Mouse (Mus musculus) thymus, postnatal 25 days (tissue): ENCODE data around the gene Fam83e.

Experiments used
- DNase-seq: peaks from one replicate; pipeline ENCODE4 v3.0.0; 2022

The Fam83e gene

DNA sequence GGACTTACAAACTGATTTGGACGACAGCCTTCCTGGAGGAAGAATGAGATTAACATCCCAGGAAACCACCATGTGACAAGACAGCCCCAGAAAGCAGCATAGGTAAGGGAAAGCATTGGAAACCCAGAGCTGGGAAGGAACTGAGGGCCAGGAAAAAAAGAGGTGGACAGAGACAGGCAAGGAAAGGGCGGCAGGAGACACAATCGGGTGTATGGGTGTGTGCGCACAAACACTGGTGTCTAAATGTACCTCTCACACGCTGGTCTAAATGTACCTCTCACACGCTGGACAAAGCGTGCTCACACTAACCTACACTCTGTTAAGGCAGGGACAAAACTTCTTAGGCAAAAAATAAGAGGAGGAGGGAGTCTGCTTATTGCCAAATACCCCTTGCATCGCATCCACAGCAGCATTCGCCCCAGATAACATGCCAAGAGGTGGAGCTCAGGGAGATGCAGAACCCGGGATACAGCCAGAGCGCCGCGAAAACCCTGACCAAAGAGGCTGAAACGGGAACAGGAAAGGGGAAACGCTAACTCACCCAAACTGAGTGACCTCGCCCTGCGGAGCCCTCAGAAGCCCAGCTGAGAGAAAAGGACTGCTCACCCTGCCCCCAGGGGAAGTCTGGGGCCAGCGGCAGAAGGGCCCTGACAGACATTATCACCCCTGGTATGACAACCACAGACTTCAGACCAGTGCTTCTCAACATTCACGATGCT lies 5.1 kb upstream of the Fam83e start:
- no peak for DNase-seq

DNA sequence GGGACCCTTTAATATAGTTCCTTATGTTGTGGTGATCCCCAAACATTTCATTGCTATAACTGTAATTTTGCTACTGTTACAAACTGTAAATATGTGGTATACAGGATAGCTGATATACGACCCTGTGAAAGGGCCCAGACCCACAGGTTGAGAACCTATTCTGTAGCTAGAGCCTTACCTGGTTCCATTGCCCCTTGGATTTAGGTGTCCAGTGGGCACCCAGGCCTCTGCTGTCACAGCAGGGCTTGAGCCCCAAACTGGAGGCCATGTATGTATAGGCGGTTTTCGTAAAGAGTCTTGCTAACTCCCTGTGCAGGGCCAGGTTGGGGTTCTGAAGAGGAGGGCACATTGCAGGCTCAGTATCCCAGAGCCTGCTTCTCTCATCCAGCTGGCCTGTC lies 4.6 kb upstream of the Fam83e start:
- no peak for DNase-seq

DNA sequence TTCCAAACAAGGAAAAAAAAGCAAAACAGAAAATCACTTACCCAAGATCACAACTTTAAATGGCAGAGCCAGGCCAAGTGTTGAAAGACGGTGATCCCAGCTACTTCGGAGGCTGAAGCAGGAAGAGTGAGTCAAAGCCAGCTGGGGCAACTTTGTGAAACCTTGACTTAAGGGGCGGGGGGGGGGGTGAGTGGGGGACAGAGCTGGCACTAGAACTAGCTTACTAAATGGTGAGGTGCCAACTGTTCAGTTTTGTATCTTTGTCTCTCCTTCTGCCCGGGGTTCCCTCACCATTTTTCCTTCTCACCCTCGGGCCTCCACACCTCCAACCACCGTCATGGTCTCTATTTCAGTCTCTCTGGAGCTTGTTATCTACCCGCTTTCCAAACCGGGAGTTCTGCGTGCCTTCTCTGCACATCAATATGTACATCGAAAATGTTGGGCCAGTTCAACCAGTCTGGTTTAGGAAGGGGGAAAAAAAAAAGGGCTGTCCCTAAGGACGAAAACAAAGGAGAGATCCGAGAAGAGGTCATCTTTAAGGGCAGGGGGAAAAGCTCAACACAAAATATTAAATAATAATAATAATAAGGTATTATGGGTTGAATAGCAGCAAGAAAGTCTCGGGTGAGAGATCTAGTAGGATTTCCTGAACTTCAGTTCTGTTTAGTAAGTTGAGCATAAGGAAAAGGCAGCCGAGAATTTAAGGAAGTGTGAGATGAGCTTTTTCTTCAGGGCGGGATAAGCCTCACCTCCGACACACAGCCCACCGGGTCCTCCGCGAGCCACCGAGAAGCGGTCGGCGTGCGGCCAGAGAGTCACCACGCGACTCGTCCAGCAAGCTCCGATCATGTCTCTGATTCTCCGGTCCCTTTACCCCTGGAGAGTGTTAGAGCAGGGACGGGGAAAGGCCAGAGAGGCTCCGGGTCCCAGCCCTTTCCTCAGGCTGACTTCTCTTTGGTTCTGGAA lies 3.8 kb upstream of the Fam83e start:
- DNase-seq = no peak

DNA sequence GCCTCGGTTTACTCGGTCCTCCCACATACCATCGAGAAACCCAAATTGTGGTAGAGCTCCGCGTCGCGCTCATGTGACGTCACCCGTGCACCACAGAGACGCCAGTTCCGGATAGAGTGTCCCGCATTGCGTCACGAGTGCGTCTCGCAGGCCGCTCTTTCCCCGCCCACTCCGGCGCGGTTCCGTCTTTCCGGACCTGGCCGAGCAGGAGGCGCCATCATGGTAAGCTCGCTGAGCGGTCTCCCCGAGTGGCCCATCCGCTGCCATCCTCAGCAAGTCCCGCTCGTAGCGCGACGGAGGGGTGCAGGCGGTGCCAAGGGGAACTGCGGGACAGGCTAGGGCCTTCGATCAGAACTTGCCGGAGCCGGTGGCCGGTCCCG lies 3.1 kb upstream of the Fam83e start, which contains the start of gene Sphk2:
Gene Sphk2 (minus strand): TSS at position 85 of the 380 bp plus-strand sequence.
- peak; percentile 98 for DNase-seq

DNA sequence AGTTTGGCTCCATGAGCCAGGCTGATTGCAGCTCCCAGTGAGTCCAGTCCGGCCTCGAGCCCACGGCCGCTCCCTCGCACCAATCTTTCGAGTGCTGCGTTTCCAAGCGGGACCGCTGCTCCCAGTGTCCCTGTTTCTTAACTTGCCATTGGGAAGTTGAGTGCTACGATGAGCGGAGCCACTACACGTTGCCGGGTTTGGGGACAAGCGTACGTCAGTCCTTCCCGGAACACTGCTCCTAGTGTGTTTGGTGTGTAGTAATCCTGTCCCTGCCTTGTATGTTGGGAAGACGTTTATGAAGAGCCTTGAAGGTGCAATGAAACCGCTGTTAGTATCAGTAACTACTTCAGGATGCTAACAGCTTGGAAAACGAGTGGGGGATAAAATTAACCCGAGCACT lies 2.7 kb upstream of the Fam83e start:
- no peak for DNase-seq

DNA sequence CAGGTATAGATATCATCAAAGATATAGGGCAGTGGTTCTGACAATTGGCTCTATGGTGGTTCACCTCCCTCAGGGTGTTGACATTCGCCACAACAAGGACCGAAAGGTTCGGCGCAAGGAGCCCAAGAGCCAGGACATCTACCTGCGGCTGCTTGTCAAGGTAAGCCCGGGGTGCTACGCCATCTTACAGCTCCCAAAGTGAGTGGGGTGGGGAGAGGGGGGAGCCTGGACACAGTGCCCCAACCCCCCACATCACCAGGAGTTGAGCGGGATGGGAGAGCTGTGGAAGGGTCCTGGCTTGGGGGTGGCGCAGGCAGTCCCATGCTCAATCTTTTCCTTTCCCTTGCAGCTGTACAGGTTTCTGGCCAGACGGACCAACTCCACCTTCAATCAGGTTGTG lies 1.8 kb upstream of the Fam83e start:
- no peak for DNase-seq

DNA sequence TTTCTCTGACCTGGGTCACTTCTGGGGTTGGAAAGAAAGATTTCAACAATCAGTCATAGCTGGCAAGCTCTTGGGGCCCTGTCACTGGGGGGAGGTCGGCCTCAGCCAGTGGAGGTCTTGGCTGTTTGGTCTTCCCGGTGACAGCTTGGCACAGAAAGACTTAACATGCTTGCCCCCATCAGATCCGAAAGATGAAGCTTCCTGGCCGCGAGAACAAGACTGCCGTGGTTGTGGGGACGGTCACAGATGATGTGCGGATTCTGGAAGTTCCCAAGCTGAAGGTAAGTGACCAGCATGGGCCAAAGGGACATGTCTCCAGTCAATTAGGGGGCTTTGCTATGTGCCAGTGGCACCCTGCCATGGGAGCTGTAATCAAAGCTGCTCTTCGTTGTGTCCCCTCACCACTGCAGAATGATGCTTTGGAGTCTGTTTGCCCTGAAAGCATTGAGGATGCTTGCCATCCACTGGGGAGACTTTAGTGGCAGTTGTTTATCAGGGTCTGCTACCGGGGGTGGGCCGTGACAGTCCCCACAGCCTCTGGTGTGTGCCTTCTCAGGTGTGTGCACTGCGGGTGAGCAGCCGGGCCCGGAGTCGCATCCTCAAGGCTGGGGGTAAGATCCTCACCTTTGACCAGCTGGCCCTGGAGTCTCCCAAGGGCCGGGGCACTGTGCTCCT lies 1.1 kb upstream of the Fam83e start:
- DNase-seq = no peak

DNA sequence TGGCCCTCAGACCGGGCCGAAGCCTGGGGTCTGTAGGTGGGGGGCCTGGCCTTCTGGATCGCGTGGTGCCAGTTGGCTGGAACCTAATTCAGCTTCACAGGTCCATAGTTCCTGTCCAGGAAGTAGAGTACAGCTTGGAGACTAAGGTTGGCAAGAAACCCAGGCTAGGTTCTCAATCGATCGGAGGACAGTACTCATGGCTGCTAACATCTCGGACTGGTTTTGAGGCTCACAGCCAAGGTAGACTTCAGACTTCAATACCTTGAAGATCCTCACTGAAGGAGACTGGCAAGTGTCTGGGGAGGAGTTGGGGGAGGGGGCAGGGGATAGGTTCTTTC lies 191 bp downstream of the Fam83e start:
- no peak for DNase-seq

DNA sequence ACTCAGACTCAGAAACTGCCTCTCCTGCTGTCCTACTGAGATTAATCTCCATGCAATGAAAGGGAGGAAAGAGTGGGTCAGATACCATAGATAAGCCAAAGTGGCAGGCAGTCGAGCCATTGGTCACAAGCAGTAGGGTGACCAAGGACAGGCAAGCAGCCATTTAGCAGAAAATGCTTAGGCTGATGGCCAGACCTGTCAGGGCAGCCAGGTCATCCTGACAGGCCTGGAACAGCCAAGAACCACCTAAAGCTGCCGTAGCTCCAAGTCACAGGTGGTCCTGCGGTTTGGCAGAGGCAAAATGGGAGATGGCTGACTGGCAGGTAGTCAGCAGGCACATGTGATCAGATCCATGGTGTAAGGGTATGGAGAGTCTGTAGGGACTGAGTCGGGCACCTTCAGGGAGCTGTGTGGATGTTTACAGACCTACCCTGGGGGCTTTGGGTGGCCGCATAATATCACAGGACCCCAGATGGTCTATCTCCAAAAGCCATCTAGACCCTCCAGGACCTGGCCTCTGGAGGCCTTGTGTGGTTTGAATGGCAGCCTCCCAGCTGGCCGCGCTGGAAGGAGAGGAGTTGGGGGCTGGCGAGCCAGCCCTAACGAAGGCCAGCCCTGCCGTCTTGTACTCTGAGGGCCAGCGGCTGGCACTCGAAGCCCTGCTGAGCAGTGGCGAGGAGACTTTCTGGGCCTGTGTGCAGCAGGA lies 783 bp downstream of the Fam83e start:
- no peak for DNase-seq

DNA sequence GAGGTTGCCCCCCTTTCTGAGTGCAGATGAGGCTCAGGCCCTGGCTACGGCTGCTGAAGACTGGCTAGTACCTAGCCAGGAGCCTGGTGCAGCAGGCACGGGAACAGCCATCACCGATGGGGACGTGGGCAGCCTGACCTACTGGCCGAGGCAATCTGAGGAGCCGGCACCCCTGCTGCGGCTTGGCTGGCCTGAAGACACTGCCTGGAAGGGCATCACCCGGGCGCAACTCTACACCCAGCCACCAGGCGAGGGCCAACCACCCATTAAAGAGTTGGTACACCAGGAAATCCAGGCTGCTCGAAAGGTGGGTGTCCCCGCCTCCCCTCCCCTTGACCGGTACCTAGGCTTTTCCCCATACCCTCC lies 1.3 kb downstream of the Fam83e start:
- DNase-seq = no peak

DNA sequence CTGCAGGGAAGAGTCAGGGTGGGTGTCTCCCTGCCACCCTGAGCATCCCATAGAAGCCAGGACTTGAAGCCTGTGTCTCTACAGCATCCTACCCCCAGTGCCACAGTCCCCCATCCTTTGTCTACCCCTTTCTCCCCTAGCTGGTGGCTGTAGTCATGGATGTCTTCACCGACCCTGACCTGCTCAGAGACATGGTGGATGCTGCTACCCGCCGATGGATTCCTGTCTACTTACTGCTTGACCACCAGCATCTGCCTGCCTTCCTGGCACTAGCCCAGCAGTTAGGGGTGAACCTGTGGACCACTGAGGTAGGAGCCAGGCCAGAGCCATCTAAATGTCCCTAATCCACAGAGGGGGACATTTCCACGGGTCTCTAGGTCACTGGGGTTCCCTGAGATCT lies 2.3 kb downstream of the Fam83e start:
- no peak for DNase-seq

DNA sequence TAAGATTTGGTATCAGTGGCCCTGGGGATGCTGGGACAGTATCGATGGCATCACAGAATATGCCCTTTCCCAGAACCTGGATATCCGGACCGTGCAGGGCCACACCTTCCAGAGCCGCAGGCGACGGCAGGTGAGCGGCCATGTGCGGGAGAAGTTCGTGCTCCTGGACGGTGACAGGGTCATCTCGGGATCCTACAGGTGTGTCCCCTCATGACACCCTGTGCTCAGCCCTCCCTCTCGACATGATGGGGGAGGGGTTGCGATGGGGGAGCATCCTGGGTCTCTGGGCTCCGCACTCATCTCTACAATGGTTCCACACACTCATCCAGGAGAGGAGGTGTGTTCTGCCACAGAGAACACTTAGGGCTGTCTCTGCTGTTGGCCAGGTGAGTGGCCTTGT lies 2.8 kb downstream of the Fam83e start:
- no peak for DNase-seq

DNA sequence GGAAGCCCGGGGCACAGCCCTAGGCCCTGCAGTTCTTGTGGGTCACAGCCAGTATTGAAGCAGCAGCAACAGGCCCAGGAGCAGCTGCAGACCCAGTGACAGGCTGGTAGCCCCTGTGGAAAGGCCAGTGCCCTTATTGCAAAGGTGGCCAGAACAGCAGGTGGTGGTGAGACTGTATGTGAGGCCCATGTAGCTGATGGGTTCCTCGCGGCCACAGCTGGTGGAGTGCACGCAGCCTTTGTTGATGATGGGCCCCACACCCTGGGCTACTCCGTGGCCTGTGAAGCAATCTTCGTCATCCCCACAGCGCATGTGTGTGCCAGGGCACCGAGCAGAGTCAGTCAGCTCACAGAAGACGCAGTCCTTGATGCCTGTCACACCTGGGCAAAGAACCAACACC lies 4.1 kb downstream of the Fam83e start:
- no peak for DNase-seq

DNA sequence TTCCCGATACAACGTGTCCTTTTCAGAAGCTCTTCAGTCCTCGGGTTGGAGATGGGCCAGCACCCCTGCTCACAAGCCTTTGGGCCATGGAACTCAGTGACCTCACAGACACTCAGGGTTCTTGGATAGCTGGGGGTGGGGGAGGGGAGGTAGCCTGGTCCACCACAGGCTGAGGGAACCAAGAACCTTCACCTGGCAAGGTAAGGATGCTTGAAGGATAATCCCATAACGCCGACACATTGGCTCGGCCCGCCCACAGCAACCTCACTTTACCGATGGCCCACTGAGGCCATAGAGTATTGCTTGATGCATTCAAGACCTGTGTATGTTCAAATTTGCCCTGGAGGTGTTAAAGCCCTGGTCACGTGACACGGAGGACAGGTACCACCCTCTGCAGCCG lies 4.7 kb downstream of the Fam83e start, which contains the start of gene Spaca4:
Gene Spaca4 (minus strand): TSS at position 101 of the 400 bp plus-strand sequence.
- no peak for DNase-seq

DNA sequence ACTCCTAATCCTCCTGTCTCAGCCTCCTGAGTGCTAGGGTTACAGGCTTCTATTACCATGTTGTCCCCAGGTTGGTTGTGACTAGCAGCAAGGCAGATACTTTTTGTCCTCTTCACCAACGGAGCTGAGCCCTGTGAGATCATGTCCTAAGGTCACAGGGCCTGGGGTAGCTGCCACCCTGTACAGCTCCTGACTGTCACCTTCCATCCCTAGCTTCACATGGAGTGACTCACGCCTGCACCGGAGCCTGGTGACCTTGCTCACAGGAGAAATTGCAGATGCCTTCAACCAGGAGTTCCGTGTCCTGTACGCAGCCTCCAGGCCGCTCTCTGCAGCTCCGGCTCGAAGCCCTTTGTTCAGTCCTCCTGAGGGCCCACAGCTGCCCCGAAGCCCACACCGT lies 5.4 kb downstream of the Fam83e start:
- no peak for DNase-seq

DNA sequence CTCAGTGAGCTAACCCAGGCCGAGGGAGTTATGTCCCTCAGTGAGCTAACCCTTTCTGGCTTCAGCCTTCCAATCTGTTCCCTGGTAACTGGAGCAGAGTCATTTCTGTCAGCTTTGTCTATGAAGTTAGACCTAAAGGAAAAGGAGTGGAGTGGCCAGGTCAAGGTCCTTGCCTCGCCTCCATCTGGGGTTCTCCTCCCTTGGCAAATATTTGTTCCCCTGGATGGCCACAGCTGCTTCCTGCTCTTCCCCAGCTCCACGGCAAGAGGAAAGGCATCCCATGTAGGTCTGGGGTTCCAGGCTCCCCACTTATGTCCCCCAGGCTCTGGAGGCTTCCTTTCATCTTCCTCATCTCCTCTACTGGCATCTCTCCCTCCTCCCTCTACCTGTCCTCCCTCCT lies 6.6 kb downstream of the Fam83e start:
- DNase-seq = no peak

DNA sequence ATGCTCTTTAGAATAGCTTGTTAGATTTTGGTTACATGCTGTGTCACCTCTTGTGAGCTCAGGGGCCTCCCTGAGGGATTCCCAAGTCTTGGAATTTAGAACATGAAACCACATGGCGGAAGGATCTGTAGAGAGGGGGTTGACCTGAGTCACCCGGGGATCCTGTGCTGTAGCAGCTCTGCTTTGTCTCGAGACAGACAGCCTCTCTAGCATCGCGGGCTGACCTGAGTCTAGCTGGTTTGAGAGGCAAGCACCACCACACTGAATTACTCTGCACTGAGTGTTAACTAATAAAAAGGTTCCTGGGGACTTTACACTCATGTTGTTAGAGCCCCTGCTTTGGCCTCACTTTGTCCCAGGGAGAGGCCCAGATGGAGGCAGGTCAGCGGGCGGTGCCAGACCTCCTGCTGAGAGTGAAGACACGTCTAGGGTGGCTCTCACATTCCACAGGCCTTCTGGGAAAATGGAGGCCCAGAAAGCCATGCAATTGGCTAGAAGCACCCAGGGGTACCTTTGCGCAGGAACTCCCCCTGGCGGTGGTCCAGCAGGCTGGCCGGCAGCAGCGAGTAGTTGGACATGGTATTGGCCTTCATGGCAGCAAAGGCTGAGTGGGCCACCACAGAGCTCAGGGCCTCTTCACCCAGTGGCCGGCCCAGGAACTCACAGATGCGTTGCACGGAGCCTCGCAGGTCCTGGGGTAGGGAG lies 9.9 kb downstream of the Fam83e start:
- peak; percentile 63 for DNase-seq

DNA sequence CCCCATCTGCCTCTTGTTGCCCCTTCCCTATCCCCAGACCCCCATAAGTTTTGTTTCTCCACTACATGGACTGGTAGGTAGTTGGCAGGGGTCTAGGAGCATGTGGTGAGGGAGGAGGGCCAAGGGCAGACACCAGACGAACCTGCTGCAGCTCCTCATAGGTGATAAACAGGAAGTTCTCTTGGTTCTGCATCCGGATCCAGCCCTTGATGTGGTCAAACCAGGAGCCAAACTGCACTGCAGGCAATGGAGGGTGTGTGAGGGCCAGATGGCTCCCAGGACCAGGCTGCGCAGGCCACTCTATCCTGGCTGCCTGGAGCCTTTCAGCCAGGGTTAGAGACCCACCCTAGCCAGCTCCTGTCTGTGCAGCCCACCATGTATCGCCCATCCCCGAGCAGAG lies 12.5 kb downstream of the Fam83e start:
- DNase-seq = peak; percentile 86

DNA sequence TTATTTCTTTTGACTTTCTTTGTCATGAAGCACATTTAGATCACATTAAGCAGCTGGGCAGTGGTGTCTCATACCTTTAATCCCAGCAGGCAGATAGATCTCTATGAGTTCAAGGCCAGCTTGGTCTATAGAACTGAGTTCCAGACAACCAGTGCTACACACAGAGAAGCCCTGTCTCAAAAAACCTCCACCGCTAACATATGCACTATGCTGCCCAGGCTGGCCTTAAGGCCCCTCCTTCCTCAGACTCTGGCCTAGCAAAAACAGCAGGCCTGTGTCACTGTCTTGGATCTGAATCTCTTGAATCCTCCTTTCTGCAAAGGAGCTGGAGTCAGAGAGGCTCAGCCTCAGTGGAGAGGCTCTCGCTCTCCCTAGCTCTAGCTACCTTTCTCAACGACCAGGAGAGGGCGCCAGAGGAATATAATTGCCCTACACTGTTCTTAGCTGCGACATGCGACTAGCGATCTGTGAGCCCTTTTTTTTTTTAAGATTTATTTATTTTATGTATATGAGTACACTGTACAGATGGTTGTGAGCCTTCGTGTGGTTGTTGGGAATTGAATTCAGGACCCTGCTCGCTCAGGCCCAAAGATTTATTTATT lies 18.3 kb downstream of the Fam83e start:
- peak; percentile 84 for DNase-seq

DNA sequence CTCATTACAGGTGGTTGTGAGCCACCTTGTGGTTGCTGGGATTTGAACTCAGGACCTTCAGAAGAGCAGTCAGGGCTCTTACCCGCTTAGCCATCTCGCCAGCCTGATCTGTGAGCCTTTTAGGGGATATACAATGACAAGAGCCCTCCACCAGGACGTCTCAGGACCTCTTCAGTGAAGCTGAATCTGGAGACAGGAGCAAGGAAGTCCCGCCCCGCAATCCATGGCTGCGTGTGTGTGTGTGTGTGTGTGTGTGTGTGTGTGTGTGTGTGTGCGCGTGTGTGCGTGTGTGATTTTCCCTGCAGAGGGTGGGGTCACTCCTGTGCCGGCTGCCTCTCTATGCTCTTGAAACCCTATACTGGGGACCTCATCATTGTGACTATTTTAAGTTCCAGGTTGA lies 18.8 kb downstream of the Fam83e start:
- no peak for DNase-seq

DNA sequence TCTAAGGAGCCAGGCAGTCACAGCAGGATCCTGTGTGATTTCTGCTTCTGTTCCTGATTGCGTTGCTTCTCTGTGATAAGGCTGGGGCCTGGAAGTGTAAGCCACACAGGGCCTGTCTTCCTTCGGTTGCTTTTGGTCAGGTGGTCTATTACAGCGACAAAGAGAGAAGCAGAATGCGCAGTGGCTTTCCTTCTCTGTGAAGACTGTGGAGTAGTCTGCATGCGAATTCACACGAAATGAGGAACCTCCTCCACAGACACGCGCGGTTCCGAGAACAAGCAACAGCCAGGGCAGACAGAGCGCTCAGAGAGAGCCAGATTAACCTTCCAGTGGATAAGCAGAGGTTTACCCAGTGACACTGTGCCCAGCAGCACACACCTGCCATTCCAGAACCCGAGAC lies 20.3 kb downstream of the Fam83e start:
- no peak for DNase-seq

DNA sequence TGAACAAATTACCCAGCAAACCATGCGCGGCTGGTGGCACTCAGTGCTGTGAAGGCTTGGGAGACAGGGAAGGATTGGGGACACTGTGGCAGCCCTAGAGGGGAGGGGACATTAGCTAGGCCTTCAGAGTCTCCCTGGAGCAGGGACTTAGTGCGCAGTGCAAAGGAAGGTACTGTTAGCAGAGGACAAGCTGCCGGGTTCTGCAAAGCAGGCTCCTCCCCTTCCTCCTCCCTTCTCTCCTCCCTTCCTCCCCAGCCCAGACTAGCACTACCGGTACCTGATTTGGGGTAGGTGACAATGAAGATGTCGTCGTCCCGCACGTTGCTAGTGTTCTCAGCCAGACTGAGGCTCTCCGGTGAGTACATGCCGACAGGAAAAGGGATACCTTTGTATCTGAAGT lies 20.8 kb downstream of the Fam83e start:
- peak; percentile 59 for DNase-seq
